Mouse (Mus musculus) megakaryocyte, embryonic 14.5 days (primary cell): ENCODE data around the gene Palb2. TPM values are rescaled to one million over a fixed set of nuclear protein-coding genes. Genes with fewer than 3 reads are reported as not detected.

ENCODE experiments used
- H3K27me3 ChIP-seq: replicated peaks from 2 replicates; pipeline ENCODE3; 2012; ENCODE audit warnings: inconsistent platforms
- H3K36me3 ChIP-seq: replicated peaks from 2 replicates; pipeline ENCODE3; 2012; ENCODE audit warnings: low read length, inconsistent platforms, mixed read lengths
- H3K4me1 ChIP-seq: 2 replicates; pipeline ENCODE4 v1.6.1; 2012; ENCODE audit warnings: inconsistent platforms
- H3K4me3 ChIP-seq: replicated peaks from 2 replicates; pipeline ENCODE3; 2012; ENCODE audit warnings: moderate library complexity, mild to moderate bottlenecking, inconsistent platforms
- H3K9me3 ChIP-seq: 2 replicates; pipeline ENCODE4 v1.6.1; 2012; ENCODE audit warnings: inconsistent platforms
- FLI1 ChIP-seq: IDR thresholded peaks from 2 replicates; pipeline ENCODE4 v1.6.1; 2012; ENCODE audit warnings: low read length, inconsistent platforms, mixed read lengths
- GATA1 ChIP-seq: IDR thresholded peaks from 3 replicates; pipeline ENCODE4 v1.6.1; 2012; ENCODE audit warnings: mixed read lengths, low read length, inconsistent platforms, borderline replicate concordance
- polyA plus RNA-seq: library from polyadenylated mRNA; stranded (reverse); fragments of >175 nt; gene quantifications from 2 replicates; pipeline ENCODE4 v1.2.3, GENCODE M21; 2012; ENCODE audit warnings: low replicate concordance; ENCODE audit not compliant: insufficient read depth

Gene Palb2
- polyA plus RNA-seq, 1 experiment: 0.50 TPM

- Histone ChIP-seq H3K9me3 (no peaks in the 10 kb centered on the region), H3K4me1 (peaks cover 71% of the 10 kb centered on the region), H3K4me3 (peak overlapping the region; percentile 99), H3K36me3 (peaks cover 46% of the 10 kb centered on the region), H3K27me3 (no peaks in the 10 kb centered on the region)
- TF ChIP-seq GATA1 (no peak), FLI1 (no peak)
These were observed 65.0 kb downstream of the Palb2 start for GRCm38 (mm10) chr7:122067517-122068381.

- TF ChIP-seq GATA1 (no peak), FLI1 (no peak)
- peak within 1 kb of the TSS; percentile 99 for H3K4me3 ChIP-seq
- no peaks in the 10 kb centered on the region for H3K27me3 ChIP-seq
- H3K4me1 ChIP-seq: peaks cover 68% of the 10 kb centered on the region
- H3K9me3 ChIP-seq: no peaks in the 10 kb centered on the region
- peaks cover 45% of the 10 kb centered on the region for H3K36me3 ChIP-seq
These were observed 65.8 kb downstream of the Palb2 start, which contains the start of the genes Ubfd1 and Ears2 for GRCm38 (mm10) chr7:122066945-122067516. Gene Ubfd1, plus strand, starts transcription at chr7:122067175. Gene Ears2, minus strand, starts transcription at chr7:122067263.

- peaks cover 41% of the 10 kb centered on the region for H3K36me3 ChIP-seq
- H3K27me3 ChIP-seq: no peaks in the 10 kb centered on the region
- TF ChIP-seq GATA1 (no peak), FLI1 (no peak)
- peak overlapping the region; percentile 99 for H3K4me3 ChIP-seq
- no peaks in the 10 kb centered on the region for H3K9me3 ChIP-seq
- H3K4me1 ChIP-seq: peaks cover 61% of the 10 kb centered on the region
These were observed 66.5 kb downstream of the Palb2 start for GRCm38 (mm10) chr7:122066102-122066944.

- no peaks in the 10 kb centered on the region for H3K9me3 ChIP-seq
- H3K4me1 ChIP-seq: peaks cover 55% of the 10 kb centered on the region
- H3K4me3 ChIP-seq: peak overlapping the region; percentile 99
- H3K36me3 ChIP-seq: peaks cover 41% of the 10 kb centered on the region
- TF ChIP-seq GATA1: no peak
- H3K27me3 ChIP-seq: no peaks in the 10 kb centered on the region
These were observed 67.1 kb downstream of the Palb2 start for GRCm38 (mm10) chr7:122065656-122066055.

Other genes with a start within 250 kb of the Palb2 start
- 2.6 and 4.4 TPM in 2 replicates for gene Cog7, start 151.3 kb downstream of the Palb2 start, polyA plus RNA-seq
- gene Gga2, start 111.8 kb downstream of the Palb2 start, polyA plus RNA-seq: 32.9 and 40.9 TPM in 2 replicates
- 2.8 and 20.2 TPM in 2 replicates for gene Ubfd1, start 65.8 kb downstream of the Palb2 start, polyA plus RNA-seq
- 3.1 and 8.1 TPM in 2 replicates for gene Ears2, start 65.7 kb downstream of the Palb2 start, polyA plus RNA-seq
- gene Ndufab1, start 31.1 kb downstream of the Palb2 start, polyA plus RNA-seq: 847 and 2,571 TPM in 2 replicates
- gene Dctn5, start 56 bp upstream of the Palb2 start, polyA plus RNA-seq: 4.5 and 7.6 TPM in 2 replicates
- 87.6 and 90.5 TPM in 2 replicates for gene Plk1, start 26.5 kb upstream of the Palb2 start, polyA plus RNA-seq
- not detected in 2 replicates for gene Ern2, start 53.2 kb upstream of the Palb2 start, polyA plus RNA-seq
- gene Chp2, start 86.5 kb upstream of the Palb2 start, polyA plus RNA-seq: not detected in 2 replicates
- gene Prkcb, start 155.8 kb upstream of the Palb2 start, polyA plus RNA-seq: 0.82 and 0.83 TPM in 2 replicates